Mouse (Mus musculus) G1E (cell line): ENCODE data around the gene Dnajc28. TPM values are rescaled to one million over a fixed set of nuclear protein-coding genes. Genes with fewer than 3 reads are reported as not detected.
"Not testable (repeated sequence)": the region's sequence is repeated elsewhere in the genome, so short reads cannot be mapped to it uniquely, and the experiment has no call there.

ENCODE experiments used
- ATAC-seq: 2 replicates; pipeline ENCODE4 v1.8.0; 2016; ENCODE audit warnings: mild to moderate bottlenecking; ENCODE audit not compliant: insufficient number of reproducible peaks, poor library complexity, low FRiP score, severe bottlenecking; ENCODE audit errors: extremely low read depth
- DNase-seq: peaks from one replicate; pipeline ENCODE4 v3.0.0; 2012; ENCODE audit warnings: low spot score
- H3K27me3 ChIP-seq: 2 replicates; pipeline ENCODE4 v1.6.1; 2012; ENCODE audit warnings: mild to moderate bottlenecking, low read length, inconsistent platforms; ENCODE audit not compliant: insufficient read depth
- H3K36me3 ChIP-seq: replicated peaks from 2 replicates; pipeline ENCODE3; 2012; ENCODE audit warnings: mild to moderate bottlenecking, inconsistent platforms
- H3K4me1 ChIP-seq: 2 replicates; pipeline ENCODE4 v1.6.1; 2012; ENCODE audit warnings: low read depth, low read length, inconsistent platforms, mixed read lengths; ENCODE audit not compliant: insufficient read depth
- H3K4me3 ChIP-seq: 2 replicates; pipeline ENCODE4 v1.5.1; 2012; ENCODE audit warnings: low read depth, mild to moderate bottlenecking, inconsistent platforms, low read length, moderate library complexity, mixed read lengths
- H3K9me3 ChIP-seq: replicated peaks from 2 replicates; pipeline ENCODE4 v1.6.1; 2012; ENCODE audit warnings: inconsistent platforms
- CTCF ChIP-seq: IDR thresholded peaks from 2 replicates; pipeline ENCODE4 v1.5.1; 2012; ENCODE audit warnings: low read depth, low read length, inconsistent platforms, mixed read lengths
- GATA1 ChIP-seq: IDR thresholded peaks from 2 replicates; pipeline ENCODE4 v1.6.1; 2012; ENCODE audit warnings: borderline replicate concordance, low read length, inconsistent platforms, mixed read lengths
- GATA2 ChIP-seq: IDR thresholded peaks from 2 replicates; pipeline ENCODE4 v1.6.1; 2012; ENCODE audit warnings: low read depth, low read length, inconsistent platforms, borderline replicate concordance
- POLR2AphosphoS5 ChIP-seq: IDR thresholded peaks from 2 replicates; pipeline ENCODE4 v1.6.1; 2012; ENCODE audit warnings: low read depth, low read length, inconsistent platforms; ENCODE audit not compliant: insufficient replicate concordance
- TAL1 ChIP-seq: conservative IDR thresholded peaks from 2 replicates; pipeline ENCODE4 v1.6.1; 2012; ENCODE audit warnings: low read depth, low read length, inconsistent platforms, mixed read lengths
- polyA plus RNA-seq: library from polyadenylated mRNA; stranded (reverse); fragments of >175 nt; gene quantifications from 2 replicates; pipeline ENCODE4 v1.2.3, GENCODE M21; 2012
- total RNA-seq, 2 experiments: library from RNA; stranded (forward) in 1 of 2; stranded (reverse) in 1 of 2; fragments of 200-1000 nt in 1 of 2; fragments of >200 nt in 1 of 2; fragmentation: Nextera tagmentation in 1 of 2; gene quantifications; 2 replicates each; pipeline ENCODE4 v1.2.3; 2014 to 2017

The Dnajc28 gene
- total and polyA plus RNA-seq, 3 experiments: 0.40 to 7.4 (median 4.6) TPM

DNA sequence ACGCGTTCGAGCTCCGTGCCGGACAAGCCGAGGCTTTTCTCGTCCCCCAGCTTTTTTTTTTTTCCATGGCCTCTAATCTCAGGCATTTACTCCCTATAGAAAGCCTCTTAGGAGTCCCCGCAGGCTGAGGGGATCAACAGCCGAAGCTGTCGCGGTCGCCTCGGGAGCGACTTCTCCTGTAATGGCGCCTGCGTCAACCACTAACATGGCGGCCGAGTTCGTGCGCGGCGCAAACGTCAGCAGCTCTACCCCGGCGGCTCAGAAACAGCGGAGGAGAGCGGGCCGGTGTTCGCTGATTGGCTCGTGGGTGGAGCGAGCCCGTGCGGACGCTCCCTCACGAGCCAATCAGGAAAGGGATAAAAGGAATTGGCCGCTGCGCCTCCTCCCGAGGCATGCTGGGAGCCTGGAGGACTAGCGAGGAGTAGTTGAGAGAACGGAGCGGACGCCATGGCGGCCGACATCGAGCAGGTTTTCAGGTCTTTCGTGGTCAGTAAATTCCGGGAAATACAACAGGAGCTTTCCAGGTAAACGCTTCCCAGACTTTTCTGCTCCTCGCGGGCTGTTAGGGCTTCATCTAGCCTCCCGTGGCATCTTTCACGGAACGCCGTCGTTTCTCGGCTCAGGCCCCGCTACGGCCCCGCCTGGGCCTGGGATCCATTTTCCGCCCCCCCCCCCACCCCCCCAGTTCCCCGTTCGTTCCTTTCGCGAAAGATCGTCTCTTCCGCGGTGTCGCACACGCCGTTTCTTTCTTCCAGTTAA lies 28.8 kb upstream of the Dnajc28 start, which contains the start of gene Son:
Son (plus strand) TSS at position 46 of the 759 bp plus-strand sequence.
- Histone ChIP-seq H3K4me3 (peak within 1 kb of the TSS; percentile 83), H3K9me3 (no peaks in the 10 kb centered on the region), H3K36me3 (peaks cover 38% of the 10 kb centered on the region), H3K27me3 (no peaks in the 10 kb centered on the region), H3K4me1 (peaks cover 40% of the 10 kb centered on the region)
- DNase-seq: peak; percentile 99
- TF ChIP-seq POLR2AphosphoS5 (no peak), GATA1 (no peak), TAL1 (no peak), GATA2 (no peak), CTCF (no peak)
- ATAC-seq: peak; percentile 90

DNA sequence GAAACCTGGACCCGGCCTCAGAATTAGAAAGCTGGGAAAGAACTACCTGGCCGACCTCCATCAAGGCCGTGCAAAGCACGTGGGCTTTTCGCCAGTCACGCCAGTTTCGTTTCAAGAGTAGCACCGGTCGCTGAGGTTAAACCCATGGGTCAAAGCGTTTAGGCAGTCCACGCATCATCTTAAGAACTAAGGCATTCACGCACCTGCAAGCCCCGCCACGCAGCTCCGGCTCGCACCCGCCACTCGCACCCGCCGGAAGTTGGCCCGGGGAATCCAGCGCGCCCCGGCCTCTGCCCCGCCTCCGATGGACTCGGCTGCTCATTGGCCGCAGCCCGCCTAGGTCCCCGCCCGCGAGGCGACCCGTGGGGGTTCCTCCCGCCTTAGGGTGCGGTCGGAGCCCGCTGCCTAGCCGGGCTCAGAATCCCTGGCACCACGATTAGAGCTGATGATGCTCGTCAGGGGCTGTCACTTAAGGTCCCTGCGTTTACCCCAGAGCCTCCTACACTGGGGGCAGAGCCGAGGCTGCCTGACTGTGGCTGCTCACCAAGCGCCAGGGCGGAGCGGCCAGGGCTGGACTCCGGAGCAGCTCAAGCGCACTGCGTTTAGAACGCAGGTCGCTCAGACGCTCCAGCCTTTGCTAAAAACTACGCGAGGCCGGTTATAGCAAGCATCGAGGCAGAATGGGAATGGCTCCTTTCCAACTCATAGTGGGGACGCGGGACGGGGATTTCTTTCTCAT lies 28.0 kb upstream of the Dnajc28 start, which contains the start of gene Gart:
Gart (minus strand) TSS at position 272 of the 739 bp plus-strand sequence.
- Histone ChIP-seq H3K4me3 (peak within 1 kb of the TSS; percentile 83), H3K4me1 (peaks cover 39% of the 10 kb centered on the region), H3K27me3 (no peaks in the 10 kb centered on the region), H3K36me3 (peaks cover 38% of the 10 kb centered on the region), H3K9me3 (no peaks in the 10 kb centered on the region)
- DNase-seq: peak; percentile 96
- TF ChIP-seq POLR2AphosphoS5 (no peak; the same call in 1 of the 2 replicates), CTCF (no peak), GATA1 (no peak), GATA2 (no peak), TAL1 (no peak)
- peak; percentile 52 for ATAC-seq

DNA sequence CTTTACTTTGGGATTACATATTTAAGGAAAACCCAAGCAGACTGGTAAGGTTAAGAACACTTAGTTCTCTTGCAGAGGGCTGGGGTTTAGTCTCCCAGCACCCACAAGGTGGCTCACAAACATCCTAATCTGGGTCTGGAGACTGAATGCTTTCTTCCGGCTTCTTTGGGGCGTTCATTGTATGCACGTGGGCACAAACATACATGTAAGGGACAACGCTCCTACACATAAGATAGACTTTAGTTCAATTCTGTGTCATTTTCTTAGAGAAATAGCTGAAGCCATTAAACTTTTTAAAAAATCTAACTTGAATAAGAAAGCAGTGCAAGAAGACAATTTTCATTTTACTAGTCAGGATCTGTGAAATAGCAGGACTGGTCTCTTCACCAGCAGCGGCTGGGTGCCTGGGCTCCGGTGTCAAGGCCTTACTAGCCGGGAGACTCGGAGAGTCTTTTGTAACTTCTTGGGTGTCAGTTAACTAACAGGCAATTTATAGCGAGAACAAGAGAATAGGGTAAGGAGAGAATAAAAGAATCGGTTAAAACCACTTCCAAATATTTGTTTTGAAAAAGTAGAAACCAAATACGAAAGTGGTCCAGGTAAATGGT lies 27.3 kb upstream of the Dnajc28 start:
- Histone ChIP-seq H3K36me3 (peaks cover 38% of the 10 kb centered on the region), H3K4me1 (peaks cover 35% of the 10 kb centered on the region), H3K9me3 (no peaks in the 10 kb centered on the region), H3K4me3 (peak overlapping the region; percentile 83), H3K27me3 (no peaks in the 10 kb centered on the region)
- TF ChIP-seq POLR2AphosphoS5: no peak
- ATAC-seq: no peak
- DNase-seq: no peak

DNA sequence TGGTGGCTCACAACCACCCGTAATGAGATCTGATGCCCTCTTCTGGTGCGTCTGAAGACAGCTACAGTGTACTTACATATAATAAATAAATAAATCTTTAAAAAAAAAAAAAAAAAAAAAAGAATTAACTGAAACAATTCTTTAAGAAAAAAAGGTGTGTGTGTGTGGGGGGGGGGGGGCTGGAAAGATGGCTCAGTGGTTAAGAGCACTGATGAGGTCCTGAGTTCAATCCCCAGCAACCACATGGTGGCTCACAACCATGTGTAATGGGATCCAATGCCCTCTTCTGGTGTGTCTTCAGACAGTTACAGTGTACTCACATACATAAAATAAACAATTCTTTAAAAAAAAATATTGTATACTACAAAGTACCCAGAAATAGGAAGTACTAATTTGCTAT lies 26.6 kb upstream of the Dnajc28 start:
- not testable (repeated sequence) for H3K27me3 ChIP-seq, H3K9me3 ChIP-seq, DNase-seq, ATAC-seq
- Histone ChIP-seq H3K4me3 (peak overlapping the region; percentile 83), H3K4me1 (peaks cover 32% of the 10 kb centered on the region), H3K36me3 (peaks cover 41% of the 10 kb centered on the region)

DNA sequence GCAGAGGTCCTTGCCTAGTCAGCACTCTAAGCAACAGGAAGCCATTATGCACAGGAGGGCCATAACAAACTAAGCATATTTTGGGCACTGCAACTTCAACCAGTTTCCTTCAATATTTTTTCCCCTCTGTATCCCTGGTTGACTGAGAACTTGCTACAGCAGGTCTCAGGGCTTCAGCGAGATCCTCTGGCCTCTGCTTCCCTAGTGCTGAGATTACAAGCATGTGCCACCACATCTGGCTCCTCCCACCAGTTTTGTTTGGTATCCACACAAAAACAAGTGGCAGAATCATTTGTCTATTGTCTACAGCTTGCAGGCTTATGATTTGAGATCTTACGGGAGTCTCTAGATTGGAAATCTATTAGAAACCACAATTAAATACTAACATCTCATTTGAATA lies 26.1 kb upstream of the Dnajc28 start:
- H3K36me3 ChIP-seq: peaks cover 46% of the 10 kb centered on the region
- no peak for TF ChIP-seq CTCF
- TF ChIP-seq POLR2AphosphoS5: no peak
- TF ChIP-seq GATA2: no peak
- no peak for TF ChIP-seq TAL1
- no peak for TF ChIP-seq GATA1
- peak overlapping the region; percentile 62; the same call in 1 of the 2 replicates for H3K4me3 ChIP-seq
- DNase-seq: no peak
- no peaks in the 10 kb centered on the region for H3K27me3 ChIP-seq
- H3K4me1 ChIP-seq: peaks cover 32% of the 10 kb centered on the region
- no peaks in the 10 kb centered on the region for H3K9me3 ChIP-seq
- ATAC-seq: no peak

DNA sequence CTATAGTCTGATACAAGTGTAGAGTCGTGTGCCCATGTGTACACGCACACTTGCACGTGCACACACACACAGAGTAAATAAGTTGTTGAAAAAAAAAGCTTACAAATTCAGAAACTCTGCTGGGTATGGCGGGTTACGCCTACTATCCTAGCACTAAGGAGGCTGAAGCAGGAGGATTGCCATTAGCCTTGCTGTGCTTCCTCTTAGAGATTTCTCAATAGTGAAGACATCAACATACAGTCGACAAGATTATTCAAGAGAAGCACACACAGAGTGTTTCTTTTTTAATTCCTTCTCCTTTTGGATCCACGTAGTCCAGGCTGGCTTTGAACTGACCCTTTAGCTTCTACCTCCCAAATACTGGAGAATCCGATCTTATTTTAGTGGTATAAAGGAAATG lies 21.3 kb upstream of the Dnajc28 start:
- H3K4me1 ChIP-seq: peaks cover 44% of the 10 kb centered on the region
- H3K4me3 ChIP-seq: no peak overlapping the region
- H3K9me3 ChIP-seq: no peaks in the 10 kb centered on the region
- no peak for TF ChIP-seq GATA2
- no peak for TF ChIP-seq GATA1
- TF ChIP-seq TAL1: no peak
- TF ChIP-seq CTCF: no peak
- no peak for TF ChIP-seq POLR2AphosphoS5
- DNase-seq: no peak
- no peak for ATAC-seq
- H3K27me3 ChIP-seq: no peaks in the 10 kb centered on the region
- peaks cover 93% of the 10 kb centered on the region for H3K36me3 ChIP-seq
